Mouse (Mus musculus): Measurements from ENCODE around the gene Eef1b2.

Eef1b2 gene

GRCm38 (mm10) chr1:63192306-63193065 is 15.9 kb downstream of the Eef1b2 start:
- DNase-seq (ENCODE audit: low spot score) = no peak

- DNase-seq (ENCODE audit: low spot score) = no peak
Observed at GRCm38 (mm10) chr1:63195848-63196512, 19.4 kb downstream of the Eef1b2 start.

GRCm38 (mm10) chr1:63199387-63199786 is 22.8 kb downstream of the Eef1b2 start:
- no peak for DNase-seq (ENCODE audit: low spot score)

GRCm38 (mm10) chr1:63200322-63200721 is 23.7 kb downstream of the Eef1b2 start:
- DNase-seq (ENCODE audit: low spot score) = no peak

- DNase-seq (ENCODE audit: low spot score) = no peak
Observed at GRCm38 (mm10) chr1:63201672-63202071, 25.0 kb downstream of the Eef1b2 start.

- DNase-seq (ENCODE audit: low spot score) = no peak
Observed at GRCm38 (mm10) chr1:63203471-63203870, 26.8 kb downstream of the Eef1b2 start.

GRCm38 (mm10) chr1:63203950-63204659 is 27.5 kb downstream of the Eef1b2 start:
- no peak for DNase-seq (ENCODE audit: low spot score)

- DNase-seq (ENCODE audit: low spot score) = no peak
Observed at GRCm38 (mm10) chr1:63204660-63205394, 28.2 kb downstream of the Eef1b2 start.

GRCm38 (mm10) chr1:63207607-63208006 is 31.0 kb downstream of the Eef1b2 start:
- no peak for DNase-seq (ENCODE audit: low spot score)

GRCm38 (mm10) chr1:63209861-63210529 is 33.4 kb downstream of the Eef1b2 start:
- no peak for DNase-seq (ENCODE audit: low spot score)

- DNase-seq (ENCODE audit: low spot score) = no peak
Observed at GRCm38 (mm10) chr1:63213478-63214270, 37.0 kb downstream of the Eef1b2 start.

GRCm38 (mm10) chr1:63214271-63214558 is 37.6 kb downstream of the Eef1b2 start, which contains the start of gene Gpr1:
Gpr1 (minus strand) TSS chr1:63214543.
- DNase-seq (ENCODE audit: low spot score) = no peak

GRCm38 (mm10) chr1:63214631-63215030 is 38.0 kb downstream of the Eef1b2 start:
- no peak for DNase-seq (ENCODE audit: low spot score)

- DNase-seq (ENCODE audit: low spot score) = no peak
Observed at GRCm38 (mm10) chr1:63219277-63219676, 42.7 kb downstream of the Eef1b2 start.

- DNase-seq (ENCODE audit: low spot score) = no peak
Observed at GRCm38 (mm10) chr1:63225009-63225408, 48.4 kb downstream of the Eef1b2 start.

GRCm38 (mm10) chr1:63225890-63226289 is 49.3 kb downstream of the Eef1b2 start:
- DNase-seq (ENCODE audit: low spot score) = no peak

- no peak for DNase-seq (ENCODE audit: low spot score)
Observed at GRCm38 (mm10) chr1:63227241-63227640, 50.6 kb downstream of the Eef1b2 start.
